Mouse (Mus musculus) liver, adult 2 months (tissue): ENCODE measurements at regions not wholly inside any gene's neighbourhood (a gene's known extent, or its start where the extent isn't known, plus 50 kb on each side); places are given as distances from the start of the nearest gene placed in this dataset.

Source experiments
- DNase-seq: peaks from one replicate; pipeline ENCODE4 v3.0.0-alpha.2; 2011; ENCODE audit warnings: low read depth, low spot score; ENCODE audit errors: extremely low read depth
- H3K27ac ChIP-seq: fragments of 200-500 bp; replicated peaks from 2 replicates; pipeline ENCODE4 v1.5.1; 2012; ENCODE audit warnings: low read depth, mild to moderate bottlenecking, control low read depth, inconsistent platforms, low read length; ENCODE audit not compliant: insufficient read depth
- H3K27me3 ChIP-seq: fragments of 200-500 bp; 2 replicates; pipeline ENCODE4 v1.6.1; 2012; ENCODE audit warnings: mild to moderate bottlenecking, moderate library complexity, low read length, inconsistent platforms; ENCODE audit not compliant: control insufficient read depth, insufficient read depth
- H3K36me3 ChIP-seq: fragments of 200-500 bp; 2 replicates; pipeline ENCODE4 v1.6.1; 2012; ENCODE audit warnings: low read length, inconsistent platforms; ENCODE audit not compliant: control insufficient read depth, insufficient read depth
- H3K4me1 ChIP-seq: fragments of 200-500 bp; 2 replicates; pipeline ENCODE4 v1.6.1; 2011; ENCODE audit warnings: low read length; ENCODE audit not compliant: control insufficient read depth, insufficient read depth
- H3K4me3 ChIP-seq: fragments of 200-500 bp; 2 replicates; pipeline ENCODE4 v1.5.1; 2011; ENCODE audit warnings: low read depth, mild to moderate bottlenecking, control low read depth, low read length, moderate library complexity; ENCODE audit not compliant: insufficient read depth
- H3K79me2 ChIP-seq: fragments of 200-500 bp; 2 replicates; pipeline ENCODE4 v1.6.1; 2012; ENCODE audit warnings: inconsistent platforms, mild to moderate bottlenecking, low read length, moderate library complexity; ENCODE audit not compliant: control insufficient read depth, insufficient read depth
- H3K9ac ChIP-seq: fragments of 200-500 bp; 2 replicates; pipeline ENCODE4 v1.6.1; 2012; ENCODE audit warnings: low read depth, mild to moderate bottlenecking, control low read depth, inconsistent platforms, low read length
- CTCF ChIP-seq: fragments of 200-500 bp; IDR thresholded peaks from 2 replicates; pipeline ENCODE4 v1.5.1; 2011; ENCODE audit warnings: low read depth, low read length, control low read depth
- POLR2A ChIP-seq: fragments of 200-500 bp; IDR thresholded peaks from 2 replicates; pipeline ENCODE4 v1.6.1; 2011; ENCODE audit warnings: low read length, control low read depth; ENCODE audit not compliant: insufficient read depth; ENCODE audit errors: extremely low read depth
- WGBS: fragments of 180-500 bp; shearing (Covaris S2); methylation state at CpG from one replicate; pipeline ENCODE4 v1.1.7; 2018; 5-methylcytosine and 5-hydroxymethylcytosine counted together

GRCm38 (mm10) chr2:83332056-83332769 lies 312.0 kb upstream of the Zc3h15 start:
- Histone ChIP-seq H3K4me3 (no peak overlapping the region), H3K36me3 (no peaks in the 10 kb centered on the region), H3K4me1 (no peaks in the 10 kb centered on the region), H3K27ac (no peak overlapping the region), H3K27me3 (no peaks in the 10 kb centered on the region), H3K79me2 (no peaks in the 10 kb centered on the region), H3K9ac (no peak overlapping the region)
- 57% methylated on average over 5 of the region's 5 CpGs for WGBS
- no peak for DNase-seq
- TF ChIP-seq POLR2A = no peak
- no peak for TF ChIP-seq CTCF

GRCm38 (mm10) chr2:83332770-83333157 lies 311.5 kb upstream of the Zc3h15 start:
- TF ChIP-seq CTCF (no peak), POLR2A (no peak)
- WGBS = 29% methylated on average over 5 of the region's 5 CpGs
- Histone ChIP-seq H3K27ac (no peak overlapping the region), H3K4me1 (no peaks in the 10 kb centered on the region), H3K79me2 (no peaks in the 10 kb centered on the region), H3K36me3 (no peaks in the 10 kb centered on the region), H3K4me3 (no peak overlapping the region), H3K27me3 (no peaks in the 10 kb centered on the region), H3K9ac (no peak overlapping the region)
- peak; percentile 6 for DNase-seq

- Histone ChIP-seq H3K27me3 (no peaks in the 10 kb centered on the region), H3K36me3 (no peaks in the 10 kb centered on the region), H3K4me1 (no peaks in the 10 kb centered on the region), H3K27ac (no peak overlapping the region), H3K4me3 (no peak overlapping the region), H3K9ac (no peak overlapping the region), H3K79me2 (no peaks in the 10 kb centered on the region)
- peak; percentile 2 for DNase-seq
- WGBS = 33% methylated on average over 4 of the region's 4 CpGs
- TF ChIP-seq POLR2A = no peak
- no peak for TF ChIP-seq CTCF
Observed at GRCm38 (mm10) chr2:83337364-83337763, 306.9 kb upstream of the Zc3h15 start.

- no peaks in the 10 kb centered on the region for H3K36me3 ChIP-seq
- no peak for DNase-seq
- H3K27ac ChIP-seq = no peak overlapping the region
- no peak overlapping the region for H3K4me3 ChIP-seq
- no peak overlapping the region for H3K9ac ChIP-seq
- 87% methylated on average over 6 of the region's 6 CpGs for WGBS
- H3K4me1 ChIP-seq = no peaks in the 10 kb centered on the region
- no peaks in the 10 kb centered on the region for H3K27me3 ChIP-seq
- no peaks in the 10 kb centered on the region for H3K79me2 ChIP-seq
- TF ChIP-seq POLR2A = no peak
- TF ChIP-seq CTCF = no peak
Observed at GRCm38 (mm10) chr2:83340168-83340567, 304.1 kb upstream of the Zc3h15 start.
